Mouse (Mus musculus): ENCODE measurements at regions not wholly inside any gene's neighbourhood (a gene's known extent, or its start where the extent isn't known, plus 50 kb on each side); places are given as distances from the start of the nearest gene placed in this dataset.

DNA sequence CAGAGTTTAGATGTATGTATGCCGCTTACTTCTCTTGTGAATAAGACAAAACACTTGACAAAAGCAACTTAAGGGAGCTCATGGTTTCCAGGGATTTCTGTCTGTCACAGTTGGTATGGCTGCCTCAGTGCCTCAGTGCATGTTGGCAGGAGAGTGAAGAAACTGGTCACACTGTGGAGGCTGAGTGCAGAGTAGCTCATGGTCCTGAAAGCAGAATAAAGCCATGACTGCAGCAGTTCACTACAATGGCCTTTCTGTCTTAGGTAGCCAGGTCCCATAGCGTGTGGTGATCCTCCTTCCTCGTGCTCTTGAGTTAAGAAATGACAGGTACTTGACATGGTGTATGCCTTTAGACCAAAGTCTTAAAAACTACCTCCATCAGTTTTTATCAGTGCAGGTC lies 178.0 kb upstream of the Marcks start:
- TF ChIP-seq CTCF (IDR thresholded peaks at IDR 0.05) = no peak
- no peak for TF ChIP-seq EP300 (IDR thresholded peaks at IDR 0.05)
